Mouse (Mus musculus): ENCODE results near the gene Nlrx1. TPM values are rescaled to one million over a fixed set of nuclear protein-coding genes. Genes with fewer than 3 reads are reported as not detected.

The Nlrx1 gene
- polyA plus RNA-seq, 1 experiment from 2014 or later, result 11.4 TPM

- H3K9ac ChIP-seq (ENCODE audit: low read length), result no peak overlapping the region
Observed at GRCm38 (mm10) chr9:44241418-44241817, 27.0 kb downstream of the Nlrx1 start.

GRCm38 (mm10) chr9:44240911-44241310 lies 27.5 kb downstream of the Nlrx1 start:
- H3K36me3 ChIP-seq (ENCODE audit: control insufficient read depth, insufficient read depth, low read length), result no peaks in the 10 kb centered on the region
- no peaks in the 10 kb centered on the region for H3K9me3 ChIP-seq (replicated peaks; ENCODE audit: control insufficient read depth, low read length)
- no peak overlapping the region for H3K4me2 ChIP-seq (ENCODE audit: low read depth, low read length)
- no peak overlapping the region for H3K27ac ChIP-seq (ENCODE audit: low read length)
- WGBS, result 55% methylated on average over 5 of the region's 5 CpGs
- H3K4me1 ChIP-seq (ENCODE audit: control insufficient read depth, insufficient read depth, low read length), result peaks cover 5% of the 10 kb centered on the region; the same call in 1 of the 2 replicates
- no peaks in the 10 kb centered on the region for H3K27me3 ChIP-seq (ENCODE audit: control insufficient read depth, insufficient read depth, low read length)
- H3K9ac ChIP-seq (ENCODE audit: low read length), result 0 out of 2 replicates have a peak overlapping the region, but pooled peaks have one; percentile 17
- H3K4me3 ChIP-seq (replicated peaks; ENCODE audit: low read length), result no peak overlapping the region
- ATAC-seq (ENCODE audit: insufficient read depth, low FRiP score), result no peak

More at GRCm38 (mm10) chr9:44241418-44241817, 27.0 kb downstream of the Nlrx1 start:
- Histone ChIP-seq H3K4me2 (ENCODE audit: low read depth, low read length) (no peak overlapping the region), H3K27me3 (ENCODE audit: control insufficient read depth, insufficient read depth, low read length) (no peaks in the 10 kb centered on the region), H3K36me3 (ENCODE audit: control insufficient read depth, insufficient read depth, low read length) (no peaks in the 10 kb centered on the region), H3K9me3 (replicated peaks; ENCODE audit: control insufficient read depth, low read length) (no peaks in the 10 kb centered on the region), H3K27ac (ENCODE audit: low read length) (no peak overlapping the region), H3K4me1 (ENCODE audit: control insufficient read depth, insufficient read depth, low read length) (peaks cover 5% of the 10 kb centered on the region; the same call in 1 of the 2 replicates), H3K4me3 (replicated peaks; ENCODE audit: low read length) (no peak overlapping the region)
- ATAC-seq (ENCODE audit: insufficient read depth, low FRiP score), result no peak
- WGBS, result 63% methylated on average over 9 of the region's 9 CpGs

DNA sequence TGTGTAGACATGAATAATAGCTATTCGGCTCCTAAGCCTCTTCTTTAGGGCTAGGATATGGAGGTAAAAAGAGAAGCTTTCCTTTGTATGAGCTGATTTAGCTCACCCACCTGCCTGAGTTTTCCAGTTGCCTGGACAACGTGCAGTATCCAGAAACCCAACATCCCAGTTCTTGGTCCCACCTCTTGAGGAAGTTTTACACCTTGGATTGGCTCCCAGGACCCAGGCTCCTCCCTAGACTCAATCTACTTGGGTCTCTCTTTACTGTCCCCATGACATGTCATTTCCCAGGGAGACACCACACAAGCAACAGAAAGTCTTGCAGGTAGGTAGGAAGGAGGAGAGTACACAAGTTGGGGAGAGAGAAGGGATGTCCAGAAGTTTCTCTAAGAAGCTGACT lies 28.0 kb downstream of the Nlrx1 start, which contains the start of gene Ccdc153:
Ccdc153 (plus strand) TSS at position 278 of the 400 bp plus-strand sequence.
- no peaks in the 10 kb centered on the region for H3K9me3 ChIP-seq (replicated peaks; ENCODE audit: control insufficient read depth, low read length)
- WGBS, result 39% methylated on average over 2 of the region's 2 CpGs
- no peak within 1 kb of the TSS for H3K27ac ChIP-seq (ENCODE audit: low read length)
- peaks cover 5% of the 10 kb centered on the region; the same call in 1 of the 2 replicates for H3K4me1 ChIP-seq (ENCODE audit: control insufficient read depth, insufficient read depth, low read length)
- H3K36me3 ChIP-seq (ENCODE audit: control insufficient read depth, insufficient read depth, low read length), result no peaks in the 10 kb centered on the region
- H3K4me2 ChIP-seq (ENCODE audit: low read depth, low read length), result no peak within 1 kb of the TSS
- no peak for ATAC-seq (ENCODE audit: insufficient read depth, low FRiP score)
- H3K4me3 ChIP-seq (replicated peaks; ENCODE audit: low read length), result no peak within 1 kb of the TSS
- H3K9ac ChIP-seq (ENCODE audit: low read length), result 0 out of 2 replicates have a peak within 1 kb of the TSS, but pooled peaks have one; percentile 17
- H3K27me3 ChIP-seq (ENCODE audit: control insufficient read depth, insufficient read depth, low read length), result no peaks in the 10 kb centered on the region

DNA sequence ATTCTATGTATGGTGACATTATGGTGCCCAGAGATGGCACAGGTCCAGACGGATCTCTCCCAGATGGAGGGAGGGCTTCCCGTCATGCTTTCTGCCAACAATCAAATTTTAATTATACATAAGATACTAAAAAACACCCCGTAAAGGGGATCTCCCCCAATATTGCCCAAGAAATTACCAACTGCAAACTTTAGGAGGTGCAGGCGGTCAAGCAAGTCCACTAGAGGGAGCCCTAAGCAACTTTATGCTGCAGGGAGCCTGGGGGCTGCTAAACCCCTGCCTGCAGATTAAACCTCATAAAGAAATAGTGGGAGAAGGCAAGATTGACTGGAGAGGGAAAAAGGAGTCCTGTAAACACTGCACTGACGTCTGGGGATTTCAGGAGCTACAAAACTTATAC lies 29.0 kb downstream of the Nlrx1 start:
- Histone ChIP-seq H3K4me1 (ENCODE audit: control insufficient read depth, insufficient read depth, low read length) (peaks cover 5% of the 10 kb centered on the region; the same call in 1 of the 2 replicates), H3K9me3 (replicated peaks; ENCODE audit: control insufficient read depth, low read length) (no peaks in the 10 kb centered on the region), H3K4me3 (replicated peaks; ENCODE audit: low read length) (no peak overlapping the region), H3K27ac (ENCODE audit: low read length) (no peak overlapping the region), H3K27me3 (ENCODE audit: control insufficient read depth, insufficient read depth, low read length) (no peaks in the 10 kb centered on the region), H3K9ac (ENCODE audit: low read length) (no peak overlapping the region), H3K36me3 (ENCODE audit: control insufficient read depth, insufficient read depth, low read length) (no peaks in the 10 kb centered on the region), H3K4me2 (ENCODE audit: low read depth, low read length) (no peak overlapping the region)
- ATAC-seq (ENCODE audit: insufficient read depth, low FRiP score), result no peak
- 10% methylated on average over 5 of the region's 5 CpGs for WGBS

DNA sequence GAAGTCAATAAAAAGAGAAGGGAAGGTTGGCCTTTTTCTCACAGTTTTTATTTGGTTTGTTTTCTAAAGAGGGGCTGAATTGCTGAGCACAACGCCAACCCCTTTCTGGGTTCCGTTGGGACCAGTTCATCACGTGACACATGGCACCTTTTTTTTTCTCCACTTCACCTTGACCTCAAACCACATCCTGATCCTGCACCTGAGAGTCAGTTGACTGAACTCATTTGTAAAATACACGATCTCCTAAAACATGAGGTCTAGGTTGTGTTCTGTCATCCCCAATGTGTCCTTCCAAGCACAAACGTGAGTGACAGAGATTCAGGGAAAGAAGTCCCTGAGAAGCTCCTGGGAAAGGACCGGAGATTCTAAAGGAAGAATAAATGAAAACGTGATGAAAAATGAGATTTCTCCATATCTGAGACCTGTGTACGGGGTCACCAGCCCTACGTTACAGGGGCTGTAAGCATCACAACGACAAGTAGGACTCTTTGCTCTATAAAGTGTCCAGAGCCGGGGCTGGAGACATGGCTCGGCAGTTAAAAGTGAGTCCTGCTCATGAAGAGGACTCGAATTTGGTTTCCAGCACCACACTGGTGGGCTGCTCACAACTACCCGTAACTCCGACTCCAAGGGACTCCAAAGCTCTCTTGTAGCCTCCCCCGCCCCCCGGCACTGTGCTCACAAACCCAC lies 29.8 kb downstream of the Nlrx1 start:
- no peaks in the 10 kb centered on the region for H3K36me3 ChIP-seq (ENCODE audit: control insufficient read depth, insufficient read depth, low read length)
- no peak overlapping the region for H3K9ac ChIP-seq (ENCODE audit: low read length)
- no peaks in the 10 kb centered on the region for H3K9me3 ChIP-seq (replicated peaks; ENCODE audit: control insufficient read depth, low read length)
- 76% methylated on average over 17 of the region's 17 CpGs for WGBS
- H3K4me2 ChIP-seq (ENCODE audit: low read depth, low read length), result no peak overlapping the region
- H3K4me1 ChIP-seq (ENCODE audit: control insufficient read depth, insufficient read depth, low read length), result peaks cover 5% of the 10 kb centered on the region; the same call in 1 of the 2 replicates
- no peaks in the 10 kb centered on the region for H3K27me3 ChIP-seq (ENCODE audit: control insufficient read depth, insufficient read depth, low read length)
- no peak overlapping the region for H3K27ac ChIP-seq (ENCODE audit: low read length)
- no peak overlapping the region for H3K4me3 ChIP-seq (replicated peaks; ENCODE audit: low read length)
- no peak for ATAC-seq (ENCODE audit: insufficient read depth, low FRiP score)

DNA sequence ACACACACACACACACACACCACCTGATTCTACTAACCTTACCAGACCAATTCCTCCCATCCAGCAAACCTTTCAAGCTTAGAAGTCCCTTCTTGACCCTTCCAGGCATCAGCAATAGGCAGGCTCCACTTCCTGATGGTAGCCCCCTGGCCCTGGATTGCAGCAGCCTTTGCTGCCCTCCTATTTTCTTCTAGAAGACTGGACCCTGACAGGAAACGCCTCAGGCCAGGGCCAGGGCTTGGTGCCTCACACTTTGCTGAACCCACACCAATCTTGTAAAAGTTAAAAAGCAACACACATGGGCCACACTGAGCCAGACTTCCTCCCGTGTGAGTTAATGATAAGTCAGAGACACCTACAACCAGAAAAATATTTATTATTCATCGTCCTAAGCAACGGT lies 31.3 kb downstream of the Nlrx1 start:
- 69% methylated on average over 4 of the region's 4 CpGs for WGBS
- no peak overlapping the region for H3K4me2 ChIP-seq (ENCODE audit: low read depth, low read length)
- ATAC-seq (ENCODE audit: insufficient read depth, low FRiP score), result no peak
- H3K27ac ChIP-seq (ENCODE audit: low read length), result no peak overlapping the region
- H3K36me3 ChIP-seq (ENCODE audit: control insufficient read depth, insufficient read depth, low read length), result no peaks in the 10 kb centered on the region
- no peaks in the 10 kb centered on the region for H3K9me3 ChIP-seq (replicated peaks; ENCODE audit: control insufficient read depth, low read length)
- no peak overlapping the region for H3K4me3 ChIP-seq (replicated peaks; ENCODE audit: low read length)
- H3K9ac ChIP-seq (ENCODE audit: low read length), result no peak overlapping the region
- H3K4me1 ChIP-seq (ENCODE audit: control insufficient read depth, insufficient read depth, low read length), result peaks cover 9% of the 10 kb centered on the region
- no peaks in the 10 kb centered on the region for H3K27me3 ChIP-seq (ENCODE audit: control insufficient read depth, insufficient read depth, low read length)

DNA sequence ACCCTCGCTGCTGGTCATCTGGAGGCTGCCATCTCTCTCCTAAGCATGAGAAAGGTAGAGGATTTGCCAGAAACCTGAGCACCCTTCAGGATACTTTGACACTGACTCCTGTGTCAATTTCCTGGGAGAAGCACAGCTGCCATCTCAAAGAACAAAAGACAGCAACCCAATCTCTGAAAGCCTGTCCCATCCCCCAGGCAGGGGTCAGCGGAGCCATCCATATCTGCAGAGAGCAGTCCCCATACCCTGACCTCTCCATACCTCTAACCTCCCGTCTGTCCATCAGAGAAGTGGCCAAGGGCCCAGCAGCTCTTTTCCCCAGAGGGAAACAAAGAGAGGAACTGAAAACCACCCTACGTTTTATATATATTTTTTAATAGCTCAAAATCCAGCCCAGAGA lies 31.8 kb downstream of the Nlrx1 start:
- 59% methylated on average over 4 of the region's 4 CpGs for WGBS
- H3K9me3 ChIP-seq (replicated peaks; ENCODE audit: control insufficient read depth, low read length), result no peaks in the 10 kb centered on the region
- no peak overlapping the region for H3K9ac ChIP-seq (ENCODE audit: low read length)
- no peak for ATAC-seq (ENCODE audit: insufficient read depth, low FRiP score)
- no peak overlapping the region for H3K4me2 ChIP-seq (ENCODE audit: low read depth, low read length)
- no peaks in the 10 kb centered on the region for H3K27me3 ChIP-seq (ENCODE audit: control insufficient read depth, insufficient read depth, low read length)
- no peaks in the 10 kb centered on the region for H3K36me3 ChIP-seq (ENCODE audit: control insufficient read depth, insufficient read depth, low read length)
- H3K4me1 ChIP-seq (ENCODE audit: control insufficient read depth, insufficient read depth, low read length), result peaks cover 15% of the 10 kb centered on the region
- no peak overlapping the region for H3K27ac ChIP-seq (ENCODE audit: low read length)
- H3K4me3 ChIP-seq (replicated peaks; ENCODE audit: low read length), result no peak overlapping the region

DNA sequence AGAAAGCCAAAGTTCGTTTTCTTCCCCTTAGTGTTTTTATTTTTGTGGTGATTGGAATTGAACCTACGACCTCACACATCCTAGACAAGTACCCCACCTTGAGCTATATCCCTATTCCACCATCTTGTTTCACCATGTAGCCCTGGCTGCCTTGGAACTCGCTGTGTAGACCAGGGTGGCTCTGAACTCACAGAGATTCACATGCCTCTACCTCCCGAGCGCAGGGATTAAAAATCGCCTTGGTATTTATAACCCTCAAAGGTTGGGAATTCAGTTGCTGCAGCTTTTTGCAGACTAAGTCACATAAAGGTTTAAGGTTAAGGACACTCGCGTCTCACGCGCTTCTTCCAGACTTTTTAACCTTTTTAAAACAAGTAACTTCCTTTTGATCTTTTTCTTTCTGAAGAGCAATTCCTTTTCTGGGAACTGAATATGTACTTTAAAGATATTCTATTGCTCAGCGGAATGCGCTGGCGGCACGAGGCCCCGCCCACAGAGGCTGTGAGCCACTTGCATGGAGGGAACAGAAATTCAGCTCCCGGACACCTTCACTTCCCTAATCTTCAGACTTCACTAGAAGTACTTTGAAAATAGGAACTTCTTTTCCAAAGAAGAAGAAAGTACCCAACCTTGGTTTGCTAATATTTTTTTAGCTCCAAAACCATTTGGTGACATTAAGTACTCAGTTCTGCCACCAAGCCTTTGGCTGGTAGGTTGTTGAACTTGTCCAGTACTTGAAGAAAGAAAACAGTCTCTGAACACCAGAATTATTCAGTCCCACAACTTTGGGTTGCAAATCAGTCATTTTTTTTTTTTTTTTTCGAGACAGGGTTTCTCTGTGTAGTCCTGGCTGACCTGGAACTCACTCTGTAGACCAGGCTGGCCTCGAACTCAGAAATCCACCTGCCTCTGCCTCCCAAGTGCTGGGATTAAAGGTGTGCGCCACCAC lies 33.6 kb downstream of the Nlrx1 start:
- Histone ChIP-seq H3K4me3 (replicated peaks; ENCODE audit: low read length) (peak overlapping the region; percentile 95), H3K9ac (ENCODE audit: low read length) (peak overlapping the region; percentile 50), H3K27me3 (ENCODE audit: control insufficient read depth, insufficient read depth, low read length) (no peaks in the 10 kb centered on the region), H3K4me1 (ENCODE audit: control insufficient read depth, insufficient read depth, low read length) (peaks cover 19% of the 10 kb centered on the region), H3K36me3 (ENCODE audit: control insufficient read depth, insufficient read depth, low read length) (no peaks in the 10 kb centered on the region), H3K9me3 (replicated peaks; ENCODE audit: control insufficient read depth, low read length) (no peaks in the 10 kb centered on the region), H3K27ac (ENCODE audit: low read length) (peak overlapping the region; percentile 63), H3K4me2 (ENCODE audit: low read depth, low read length) (peak overlapping the region; percentile 51)
- WGBS, result 21% methylated on average over 19 of the region's 19 CpGs
- peak; percentile 14; the same call in 1 of the 2 replicates for ATAC-seq (ENCODE audit: insufficient read depth, low FRiP score)

Data from stomach, embryonic 16.5 days (tissue).